Mouse (Mus musculus) brain, embryonic 18.5 days (tissue): ENCODE results near the gene Tet2.
"Not testable (repeated sequence)": the region's sequence is repeated elsewhere in the genome, so short reads cannot be mapped to it uniquely, and the experiment has no call there.

ENCODE experiments used
- DNase-seq: peaks from one replicate; pipeline ENCODE4 v3.0.0-alpha.2; 2012; ENCODE audit warnings: low read depth, low spot score

Gene Tet2

GRCm38 (mm10) chr3:133544551-133545303, at the start of gene Tet2:
TSS of gene Tet2 (minus strand) at chr3:133545139.
- DNase-seq = no peak

GRCm38 (mm10) chr3:133592995-133593394, 48.1 kb upstream of the Tet2 start:
- DNase-seq = not testable (repeated sequence)

GRCm38 (mm10) chr3:133590506-133591152, 45.7 kb upstream of the Tet2 start:
- no peak for DNase-seq

- DNase-seq = no peak
Observed at GRCm38 (mm10) chr3:133585010-133585409, 40.1 kb upstream of the Tet2 start.

- DNase-seq = no peak
Observed at GRCm38 (mm10) chr3:133583411-133584025, 38.6 kb upstream of the Tet2 start.

GRCm38 (mm10) chr3:133582969-133583368, 38.0 kb upstream of the Tet2 start:
- DNase-seq = no peak

GRCm38 (mm10) chr3:133582096-133582495, 37.2 kb upstream of the Tet2 start:
- no peak for DNase-seq

- DNase-seq = no peak
Observed at GRCm38 (mm10) chr3:133581541-133581940, 36.6 kb upstream of the Tet2 start.

GRCm38 (mm10) chr3:133579671-133580070, 34.7 kb upstream of the Tet2 start:
- DNase-seq = no peak

- no peak for DNase-seq
Observed at GRCm38 (mm10) chr3:133579140-133579539, 34.2 kb upstream of the Tet2 start.

GRCm38 (mm10) chr3:133574969-133575368, 30.0 kb upstream of the Tet2 start:
- no peak for DNase-seq

GRCm38 (mm10) chr3:133571961-133572360, 27.0 kb upstream of the Tet2 start:
- DNase-seq = no peak

GRCm38 (mm10) chr3:133563503-133564205, 18.7 kb upstream of the Tet2 start:
- DNase-seq = no peak

- no peak for DNase-seq
Observed at GRCm38 (mm10) chr3:133559413-133560114, 14.6 kb upstream of the Tet2 start.

GRCm38 (mm10) chr3:133557602-133558001, 12.7 kb upstream of the Tet2 start:
- no peak for DNase-seq

- no peak for DNase-seq
Observed at GRCm38 (mm10) chr3:133557154-133557553, 12.2 kb upstream of the Tet2 start.

- no peak for DNase-seq
Observed at GRCm38 (mm10) chr3:133555378-133555777, 10.4 kb upstream of the Tet2 start.

GRCm38 (mm10) chr3:133554552-133555067, 9.7 kb upstream of the Tet2 start:
- DNase-seq = no peak

GRCm38 (mm10) chr3:133554092-133554491, 9.2 kb upstream of the Tet2 start:
- no peak for DNase-seq

GRCm38 (mm10) chr3:133551941-133552340, 7.0 kb upstream of the Tet2 start:
- DNase-seq = no peak
